23 mouse cellular contexts compared by ENCODE assay signal in the genomic region with DNA sequence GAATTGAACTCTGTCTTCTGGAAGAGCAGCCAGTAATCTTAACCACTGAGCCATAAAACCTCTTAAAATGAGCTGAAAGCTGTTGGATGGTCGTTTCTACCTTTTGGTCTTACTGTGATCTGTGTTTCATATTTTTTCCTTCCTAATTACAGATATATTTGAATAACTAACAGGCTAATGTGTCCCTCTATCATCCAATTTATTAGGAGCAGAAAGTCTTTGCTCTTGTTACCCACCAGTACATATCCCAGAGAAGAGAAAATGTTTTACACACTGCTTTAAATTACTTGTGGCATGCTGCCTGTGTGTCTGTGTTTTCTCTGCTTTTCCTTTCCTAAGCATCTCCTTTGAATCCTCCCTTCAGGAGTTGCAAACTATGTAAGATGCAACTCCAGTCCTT. TPM values are rescaled to one million over a fixed set of nuclear protein-coding genes. Genes with fewer than 3 reads are reported as not detected.
DNase-seq lines count a peak whose midpoint lies in the region; ATAC-seq and TF ChIP-seq lines count a peak whose summit lies in the region.
"Had no signal": no experiment of that assay in that cellular context is flagged by ENCODE, and none has a peak within 500 bp of the region (broad histone marks: within the 10 kb centered on the region; RNA-seq: fewer than 3 reads in every experiment).

No protein-coding gene starts in this region.

- TF ChIP-seq RAD21 in CH12.LX (IDR thresholded peaks at IDR 0.05; ENCODE audit: low read depth, low read length), result no peak

- TF ChIP-seq POLR2A in heart, adult 2 months (IDR thresholded peaks at IDR 0.05; ENCODE audit: insufficient read depth, low read depth, low read length), result no peak
- TF ChIP-seq POLR2A in CH12.LX (IDR thresholded peaks at IDR 0.05; ENCODE audit: low read depth, low read length), result no peak

- H3K9ac ChIP-seq in heart, adult 2 months (ENCODE audit: low read depth, low read length), result no peak overlapping the region
- H3K9ac ChIP-seq in kidney, postnatal 0 days (ENCODE audit: low read depth, low read length), result no peak overlapping the region
- H3K9ac ChIP-seq in CH12.LX (ENCODE audit: insufficient read depth, low read depth), result peak overlapping the region; percentile 94
- no peak overlapping the region for H3K9ac ChIP-seq in liver, embryonic 16.5 days (ENCODE audit: low read depth, low read length)

- H3K27ac ChIP-seq in heart, adult 2 months, result peak overlapping the region; percentile 97
- no peak overlapping the region for H3K27ac ChIP-seq in heart, embryonic 10.5 days
- no peak overlapping the region for H3K27ac ChIP-seq in kidney, postnatal 0 days
- no peak overlapping the region; the same call in 1 of the 2 replicates for H3K27ac ChIP-seq in CH12.LX (ENCODE audit: insufficient read depth, low read depth)
- no peak overlapping the region for H3K27ac ChIP-seq in liver, embryonic 16.5 days (ENCODE audit: low read length)
- H3K27ac ChIP-seq: neural tube, embryonic 12.5 days had no signal

- 69% methylated on average over 1 of the region's 1 CpGs for WGBS in heart, adult 2 months
- 63% methylated on average over 1 of the region's 1 CpGs for WGBS in heart, embryonic 10.5 days
- 21% methylated on average over 1 of the region's 1 CpGs for WGBS in kidney, postnatal 0 days
- WGBS in liver, embryonic 16.5 days (ENCODE audit: insufficient replicate concordance), result 33% methylated on average over 1 of the region's 1 CpGs

- dilution Hi-C loops in CH12.LX (cut with MboI; ENCODE audit: extremely low pct_ligation_motif_present, extremely low pct_unique_long_range_greater_than_20kb, low sequenced_read_pairs), result no loop called here

- no peak for TF ChIP-seq EP300 in heart, adult 2 months (IDR thresholded peaks at IDR 0.05; ENCODE audit: insufficient read depth, low read depth, low read length)
- no peak for TF ChIP-seq EP300 in CH12.LX (IDR thresholded peaks at IDR 0.05; ENCODE audit: low read length)

- H3K4me1 ChIP-seq in heart, adult 2 months (ENCODE audit: control insufficient read depth, insufficient read depth, low read length), result no peaks in the 10 kb centered on the region; the same call in 1 of the 2 replicates
- 0 out of 2 replicates have a peak, but pooled peaks cover 6% of the 10 kb centered on the region for H3K4me1 ChIP-seq in heart, embryonic 10.5 days
- H3K4me1 ChIP-seq in kidney, postnatal 0 days (replicated peaks; ENCODE audit: insufficient read depth, low read length), result 0 out of 2 replicates have a peak, but pooled peaks cover 6% of the 10 kb centered on the region
- H3K4me1 ChIP-seq in CH12.LX (ENCODE audit: control insufficient read depth in 1 of 2, insufficient read depth in 2 of 2), result peaks cover 0 to 30% of the 10 kb centered on the region in 2 experiments; a peak in 2 of 4 replicates
- no peaks in the 10 kb centered on the region; the same call in 1 of the 2 replicates for H3K4me1 ChIP-seq in liver, embryonic 16.5 days (ENCODE audit: control insufficient read depth, low read depth, low read length)

- ATAC-seq in kidney, postnatal 0 days (replicated peaks; ENCODE audit: low FRiP score, low read depth), result no peak
- ATAC-seq in liver, embryonic 16.5 days (ENCODE audit: low read depth), result no peak

- H3K4me3 ChIP-seq in heart, adult 2 months, result no peak overlapping the region
- H3K4me3 ChIP-seq in heart, embryonic 10.5 days, result no peak overlapping the region
- no peak overlapping the region for H3K4me3 ChIP-seq in kidney, postnatal 0 days (replicated peaks; ENCODE audit: low read depth, low read length)
- peak overlapping the region in 2 of 3 experiments; percentile 51 to 88 for H3K4me3 ChIP-seq in CH12.LX (replicated peaks in 1 of 3; ENCODE audit: low read depth in 2 of 3, low read length in 2 of 3, poor library complexity in 1 of 3)
- no peak overlapping the region for H3K4me3 ChIP-seq in liver, embryonic 16.5 days (ENCODE audit: low read depth, low read length)

- H3K27me3 ChIP-seq in heart, adult 2 months (ENCODE audit: control insufficient read depth, insufficient read depth, low read length), result no peaks in the 10 kb centered on the region
- no peaks in the 10 kb centered on the region for H3K27me3 ChIP-seq in heart, embryonic 10.5 days (ENCODE audit: insufficient read depth, poor library complexity, severe bottlenecking)
- H3K27me3 ChIP-seq in kidney, postnatal 0 days (ENCODE audit: insufficient read depth, low read length), result no peaks in the 10 kb centered on the region
- no peaks in the 10 kb centered on the region for H3K27me3 ChIP-seq in CH12.LX (replicated peaks)
- no peaks in the 10 kb centered on the region for H3K27me3 ChIP-seq in liver, embryonic 16.5 days (ENCODE audit: control insufficient read depth, insufficient read depth, low read depth, low read length)
- H3K27me3 ChIP-seq: neural tube, embryonic 12.5 days had no signal

- no peak for TF ChIP-seq CTCF in heart, adult 2 months (IDR thresholded peaks at IDR 0.05)
- TF ChIP-seq CTCF in kidney, postnatal 0 days (IDR thresholded peaks at IDR 0.05; ENCODE audit: low read depth), result no peak
- no peak for TF ChIP-seq CTCF in CH12.LX (conservative IDR thresholded peaks at IDR 0.05 in 1 of 2, IDR thresholded peaks at IDR 0.05 in 1 of 2; ENCODE audit: low read depth in 2 of 2, low read length in 2 of 2)

- no peaks in the 10 kb centered on the region; the same call in none of the 2 replicates for H3K36me3 ChIP-seq in heart, adult 2 months (ENCODE audit: control insufficient read depth, insufficient read depth, low read length)
- H3K36me3 ChIP-seq in heart, embryonic 10.5 days, result peaks cover 9% of the 10 kb centered on the region; the same call in 1 of the 2 replicates
- no peaks in the 10 kb centered on the region for H3K36me3 ChIP-seq in kidney, postnatal 0 days (ENCODE audit: insufficient read depth, low read length)
- peaks cover 4 to 9% of the 10 kb centered on the region in 2 experiments for H3K36me3 ChIP-seq in CH12.LX (replicated peaks in 1 of 2; ENCODE audit: control insufficient read depth in 1 of 2, insufficient read depth in 1 of 2, low read length in 1 of 2)
- H3K36me3 ChIP-seq in liver, embryonic 16.5 days (ENCODE audit: control insufficient read depth, insufficient read depth), result no peaks in the 10 kb centered on the region

- in situ Hi-C loops in CH12.LX (cut with MboI; ENCODE audit: low pct_ligation_motif_present, low pct_unique_long_range_greater_than_20kb, low sequenced_read_pairs), result no loop called here

- no peak for DNase-seq in heart, adult 2 months
- DNase-seq in heart, embryonic 10.5 days (ENCODE audit: low spot score), result no peak
- DNase-seq in kidney, postnatal 0 days (ENCODE audit: low spot score), result no peak
- no peak for DNase-seq in kidney, postnatal 4 days
- DNase-seq in CH12.LX (ENCODE audit: extremely low read depth), result peak; percentile 10
- no peak for DNase-seq in adrenal gland, adult (ENCODE audit: inconsistent age in 2 of 2, low spot score in 1 of 2)
- no peak for DNase-seq in left cerebral cortex, postnatal 4 days
- DNase-seq: adrenal gland, postnatal 25 days; cerebellum, postnatal 25 days; heart, postnatal 10 days; kidney, postnatal 25 days; lung, adult 2 months; right cerebral cortex, postnatal 25 days had no signal

- H3K79me2 ChIP-seq in heart, adult 2 months (replicated peaks; ENCODE audit: control insufficient read depth, insufficient read depth, low read length), result no peaks in the 10 kb centered on the region
- H3K79me2 ChIP-seq in CH12.LX (replicated peaks; ENCODE audit: control insufficient read depth, extremely low read depth, insufficient read depth, poor library complexity, severe bottlenecking), result peaks cover 13% of the 10 kb centered on the region

- intact Hi-C loops in heart, adult 2 months (cut with DNase I), result no loop called here
- intact Hi-C loops in left cerebral cortex, postnatal 4 days (cut with DNase I), result no loop called here

- peak overlapping the region; percentile 70; the same call in 1 of the 2 replicates for H3K4me2 ChIP-seq in kidney, postnatal 0 days (ENCODE audit: low read length)
- peak overlapping the region; percentile 78 for H3K4me2 ChIP-seq in CH12.LX (ENCODE audit: insufficient read depth, low read depth, poor library complexity, severe bottlenecking)
- H3K4me2 ChIP-seq in liver, embryonic 16.5 days (ENCODE audit: low read depth, low read length), result peak overlapping the region; percentile 84; the same call in 1 of the 2 replicates

- no peaks in the 10 kb centered on the region for H3K9me3 ChIP-seq in heart, embryonic 10.5 days
- no peaks in the 10 kb centered on the region for H3K9me3 ChIP-seq in kidney, postnatal 0 days (replicated peaks; ENCODE audit: low read length)
- H3K9me3 ChIP-seq in CH12.LX (replicated peaks; ENCODE audit: low read length), result no peaks in the 10 kb centered on the region
- H3K9me3 ChIP-seq in liver, embryonic 16.5 days (replicated peaks; ENCODE audit: control insufficient read depth, low read length), result no peaks in the 10 kb centered on the region
- H3K9me3 ChIP-seq: forebrain, embryonic 10.5 days; neural tube, embryonic 12.5 days had no signal

TF ChIP-seq in CH12.LX, 34 proteins besides CTCF, POLR2A, EP300 and RAD21 (continues in another document):
- TF ChIP-seq MEF2A (IDR thresholded peaks at IDR 0.05; ENCODE audit: borderline replicate concordance, low read depth, low read length), result no peak
- 0 out of 2 replicates have a peak, but pooled peaks have one; percentile 46 for TF ChIP-seq MAZ (IDR thresholded peaks at IDR 0.05; ENCODE audit: low read depth, low read length)
- no peak for TF ChIP-seq NELFE (IDR thresholded peaks at IDR 0.05; ENCODE audit: low read depth, low read length)
- peak; percentile 7; the same call in 1 of the 2 replicates for TF ChIP-seq JUND (conservative IDR thresholded peaks at IDR 0.05; ENCODE audit: low read depth, low read length)

RNA-seq across cellular contexts. Expression of a gene that starts 1.1 kb away (rescaled TPM):
- total RNA-seq in heart, adult 2 months (2021), result 10 to 100 TPM; 32.6 to 33.9 TPM
- 12.9 and 23.5 TPM in 2 replicates for polyA plus RNA-seq in heart, adult 2 months (2012; rRNA removed)
- polyA plus RNA-seq in heart, embryonic 10.5 days (2016; fragmentation: Nextera tagmentation; extraction: Ambion mirVana), result 71.2 and 74.6 TPM in 2 replicates
- 71.0 and 76.0 TPM in 2 replicates for polyA plus RNA-seq in kidney, postnatal 0 days (2015; fragmentation: Nextera tagmentation; extraction: Ambion mirVana)
- total RNA-seq in CH12.LX (2012; rRNA removed), result 48.3 and 53.6 TPM in 2 replicates
- total RNA-seq in CH12.LX (2014; rRNA removed), result 81.3 and 87.7 TPM in 2 replicates
- polyA plus RNA-seq in CH12.LX (2012; ENCODE audit: insufficient read length, low read depth), result 57.9 and 65.1 TPM in 2 replicates
- polyA plus RNA-seq in liver, embryonic 16.5 days (2015; fragmentation: Nextera tagmentation; extraction: Ambion mirVana), result 16.7 and 17.8 TPM in 2 replicates
- 10 to 100 TPM; 65.3 to 65.4 TPM for total RNA-seq in left cerebral cortex, postnatal 4 days (2021)

RNA-seq across cellular contexts. Expression of a gene that starts 21.9 kb away (rescaled TPM):
- total RNA-seq in heart, adult 2 months (2021), result not detected
- 0.06 TPM in 1 of 2 replicates, not detected in the other for polyA plus RNA-seq in heart, adult 2 months (2012; rRNA removed)
- not detected in 2 replicates for polyA plus RNA-seq in heart, embryonic 10.5 days (2016; fragmentation: Nextera tagmentation; extraction: Ambion mirVana)
- polyA plus RNA-seq in kidney, postnatal 0 days (2015; fragmentation: Nextera tagmentation; extraction: Ambion mirVana), result not detected in 2 replicates
- total RNA-seq in CH12.LX (2012; rRNA removed), result not detected in 2 replicates
- not detected in 2 replicates for total RNA-seq in CH12.LX (2014; rRNA removed)
- polyA plus RNA-seq in CH12.LX (2012; ENCODE audit: insufficient read length, low read depth), result not detected in 2 replicates
- polyA plus RNA-seq in liver, embryonic 16.5 days (2015; fragmentation: Nextera tagmentation; extraction: Ambion mirVana), result 0.02 TPM in 1 of 2 replicates, not detected in the other
- not detected for total RNA-seq in left cerebral cortex, postnatal 4 days (2021)
- total RNA-seq: adrenal gland, postnatal 25 days; heart, postnatal 10 days; layer of hippocampus, postnatal 25 days; left cerebral cortex, postnatal 36 days; megakaryocyte-erythroid progenitor cell, adult 5-6 weeks; midbrain, postnatal 0 days had no signal
- polyA plus RNA-seq: C2C12; forebrain, embryonic 10.5 days; frontal cortex, adult 2 months; lung, adult 2 months; midbrain, postnatal 0 days; neural tube, embryonic 12.5 days; urinary bladder, adult 2 months had no signal

Comparison
In these comparisons a context has a peak if more than half of its experiments do, and no peak if none do; other contexts are left out.
1. H3K4me3 ChIP-seq: peak in CH12.LX (2 of 3); none in heart, adult 2 months (single experiment), heart, embryonic 10.5 days (single experiment), kidney, postnatal 0 days (single experiment) and liver, embryonic 16.5 days (single experiment).
2. Peak in every context shown above with its lines, with median percentiles within 50 percentile points of each other: H3K4me2 ChIP-seq.